Mouse (Mus musculus): ENCODE results near the gene Sema3a.

DNA sequence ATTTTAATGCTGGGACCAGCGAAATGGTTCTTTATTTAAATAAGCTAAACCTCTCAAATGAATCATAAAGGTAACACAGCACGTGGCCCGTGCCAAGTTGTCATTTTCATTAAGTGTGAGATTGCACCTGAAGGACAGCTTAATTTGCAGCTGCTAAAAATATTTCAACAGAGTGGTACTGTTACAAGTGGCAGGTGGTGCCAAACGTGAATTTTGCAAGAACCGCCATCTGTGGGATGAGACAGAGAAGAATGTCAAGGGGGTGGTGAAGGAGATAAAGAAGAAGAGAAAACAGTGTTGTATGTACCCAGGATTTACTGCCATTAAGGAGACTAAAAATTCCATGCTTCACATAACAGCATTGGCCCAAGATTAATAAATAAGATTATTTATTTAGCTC is 423.9 kb downstream of the Sema3a start:
- no peak for TF ChIP-seq MAFK (IDR thresholded peaks at IDR 0.05; ENCODE audit: insufficient read depth, low read depth, low read length)
- no peak for TF ChIP-seq ZC3H11A (IDR thresholded peaks at IDR 0.05; ENCODE audit: borderline replicate concordance, low read depth, low read length)
- TF ChIP-seq CHD2 (IDR thresholded peaks at IDR 0.05; ENCODE audit: low read depth, low read length): no peak
- TF ChIP-seq ZNF384 (IDR thresholded peaks at IDR 0.05; ENCODE audit: low read depth, low read length): no peak

All from ES-E14 (cell line).